Mouse (Mus musculus) T-helper 1 cell (primary cell): ENCODE measurements around the gene Eif2a.

ENCODE experiments used
- in situ Hi-C: fragments of 300-600 bp; cut with MboI, MseI; formaldehyde crosslinking; loops from one replicate; pipeline ENCODE4 v1.15.1; 2025; ENCODE audit warnings: high pct_unique_total_duplicates

Eif2a gene

GRCm38 (mm10) chr3:58525652-58526407 lies at the start of gene Eif2a, which contains the start of gene Serp1:
Gene Eif2a, plus strand, starts transcription at chr3:58525821.
Gene Serp1, minus strand, starts transcription at chr3:58525892.
- in situ Hi-C loops = loop anchor here (5.0 kb wide), 1 partner anchor 109 kb away; no protein-coding TSS in a partner anchor

DNA sequence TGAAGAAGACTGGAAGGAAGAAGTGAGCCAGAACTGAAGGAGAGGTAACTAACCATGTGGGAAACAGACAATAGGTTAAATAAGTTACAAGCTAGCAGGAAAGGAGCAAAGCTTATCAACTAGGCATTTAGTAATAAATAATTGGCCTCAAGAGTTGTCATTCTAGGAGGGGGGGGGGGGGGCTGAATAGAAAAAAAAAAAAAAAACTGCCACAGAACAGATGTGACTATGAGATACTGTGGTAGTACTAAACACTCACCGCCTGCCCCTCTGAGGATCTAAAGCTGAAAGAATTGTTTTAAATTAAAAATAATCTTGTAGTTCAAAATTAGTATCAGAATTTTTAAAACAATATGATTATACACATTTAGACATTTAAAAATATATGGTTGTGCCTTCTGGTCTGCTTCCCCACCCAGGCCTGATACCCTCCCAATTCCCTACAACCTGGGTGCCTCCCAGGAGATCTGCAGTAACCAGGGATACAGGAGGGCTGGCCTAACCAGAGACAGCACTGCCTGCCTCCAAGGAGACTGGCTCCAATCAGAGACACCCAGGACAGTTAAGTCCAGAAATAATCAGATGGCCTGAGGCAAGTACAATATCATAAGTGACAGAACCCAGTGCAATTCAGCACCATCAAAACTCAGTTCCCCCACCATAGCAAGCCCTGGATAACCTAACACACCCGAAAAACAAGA lies 46.7 kb upstream of the Eif2a start:
- in situ Hi-C loops = loop anchor here (25.0 kb wide), 1 partner anchor 617 kb away; no protein-coding TSS in a partner anchor

DNA sequence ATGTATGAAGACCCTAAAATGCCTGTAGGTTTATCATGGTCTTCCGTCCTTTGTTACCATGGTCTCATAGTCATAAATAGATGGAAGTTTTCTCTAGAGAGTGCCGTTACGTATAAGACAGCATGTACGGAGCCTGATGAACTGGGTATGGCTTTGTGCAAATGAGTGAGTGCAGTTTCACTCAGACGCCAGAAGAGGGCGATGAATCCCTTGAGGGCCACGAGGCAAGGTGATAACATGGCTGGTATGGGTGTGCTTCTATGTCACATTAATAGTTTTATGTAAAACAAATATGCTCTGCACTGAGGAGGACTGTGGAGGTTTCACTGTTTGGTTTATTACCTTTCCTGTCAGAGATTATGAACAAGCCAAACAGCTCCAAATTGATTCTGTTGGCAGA lies 39.7 kb upstream of the Eif2a start:
- in situ Hi-C loops = loop anchor here (25.0 kb wide), 1 partner anchor 624 kb away; no protein-coding TSS in a partner anchor

DNA sequence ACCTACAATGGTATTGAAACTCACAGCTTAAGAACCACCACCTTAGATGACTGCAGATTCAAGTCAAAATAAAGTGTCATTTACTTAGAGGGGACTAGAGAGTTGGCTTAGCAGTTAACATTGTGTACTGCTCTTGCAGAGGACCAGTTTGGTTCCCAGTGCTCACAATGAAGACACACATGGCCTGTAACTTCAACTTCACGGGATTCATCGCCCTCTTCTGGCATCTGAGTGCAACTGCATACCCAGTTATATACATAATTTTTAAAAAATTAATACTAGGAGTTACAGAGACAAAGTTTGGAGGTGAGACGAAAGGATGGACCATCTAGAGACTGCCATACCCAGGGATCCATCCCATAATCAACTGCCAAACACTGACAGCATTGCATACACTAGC lies 38.5 kb upstream of the Eif2a start:
- in situ Hi-C loops = loop anchor here (25.0 kb wide), 1 partner anchor 625 kb away; no protein-coding TSS in a partner anchor

DNA sequence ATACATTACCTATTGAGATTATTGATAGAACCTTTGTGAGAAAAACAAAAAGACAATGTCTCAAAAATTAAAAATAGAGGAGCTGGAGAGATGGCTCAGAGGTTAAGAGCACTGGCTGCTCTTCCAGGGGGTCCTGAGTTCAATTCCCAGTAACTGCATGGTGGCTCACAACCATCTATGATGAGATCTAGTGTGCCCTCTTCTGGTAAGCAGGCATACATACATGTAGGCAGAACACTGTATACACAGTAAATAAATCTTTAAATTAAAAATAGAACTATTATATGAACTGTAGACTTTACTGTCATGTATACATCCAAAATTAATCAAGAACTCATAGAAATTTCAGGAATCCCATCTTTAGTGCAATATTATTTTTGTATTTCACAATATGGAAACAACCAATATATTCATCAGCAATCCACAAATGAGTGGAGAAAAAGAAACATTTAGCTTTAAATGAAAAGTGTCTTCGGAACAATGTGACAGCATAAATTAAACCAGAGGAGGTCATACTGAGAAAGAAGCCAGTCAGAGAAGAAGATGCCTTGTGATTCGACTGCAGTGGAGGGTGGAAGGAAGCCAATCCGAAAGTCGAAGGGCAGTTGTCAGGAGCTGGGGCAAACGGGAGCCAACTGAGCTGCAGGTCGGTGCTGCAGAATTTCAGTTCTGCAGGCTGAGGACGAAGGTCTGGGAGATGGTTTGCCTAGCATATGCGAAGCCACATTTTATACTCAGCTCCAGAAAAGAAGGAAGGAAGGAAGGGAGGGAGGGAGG lies 37.4 kb upstream of the Eif2a start:
- in situ Hi-C loops = loop anchor here (25.0 kb wide), 1 partner anchor 626 kb away; no protein-coding TSS in a partner anchor

GRCm38 (mm10) chr3:58490787-58491186 lies 34.8 kb upstream of the Eif2a start:
- in situ Hi-C loops = loop anchor here (25.0 kb wide), 1 partner anchor 628 kb away; no protein-coding TSS in a partner anchor

DNA sequence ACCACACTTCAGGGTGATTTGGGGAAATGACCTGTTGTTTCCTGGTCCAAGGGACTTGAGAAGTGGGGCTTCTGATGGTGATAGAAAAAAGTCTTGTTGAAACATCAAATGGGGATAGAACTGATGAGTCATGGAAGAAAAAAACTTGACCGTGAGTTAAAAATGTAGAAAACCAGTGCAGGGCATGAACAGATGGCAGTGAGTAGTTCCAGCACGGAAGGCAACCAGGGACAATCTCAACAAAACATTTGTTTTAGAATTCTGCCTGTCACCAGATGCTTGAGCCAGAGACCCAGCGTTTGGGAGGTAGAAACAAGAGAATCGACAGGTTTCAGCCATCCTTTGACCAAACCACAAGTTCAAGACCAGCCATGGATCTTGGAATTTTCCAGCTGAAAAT lies 32.0 kb upstream of the Eif2a start:
- in situ Hi-C loops = loop anchor here (25.0 kb wide), 1 partner anchor 631 kb away; no protein-coding TSS in a partner anchor

GRCm38 (mm10) chr3:58501961-58502360 lies 23.7 kb upstream of the Eif2a start:
- in situ Hi-C loops = no loop called here

DNA sequence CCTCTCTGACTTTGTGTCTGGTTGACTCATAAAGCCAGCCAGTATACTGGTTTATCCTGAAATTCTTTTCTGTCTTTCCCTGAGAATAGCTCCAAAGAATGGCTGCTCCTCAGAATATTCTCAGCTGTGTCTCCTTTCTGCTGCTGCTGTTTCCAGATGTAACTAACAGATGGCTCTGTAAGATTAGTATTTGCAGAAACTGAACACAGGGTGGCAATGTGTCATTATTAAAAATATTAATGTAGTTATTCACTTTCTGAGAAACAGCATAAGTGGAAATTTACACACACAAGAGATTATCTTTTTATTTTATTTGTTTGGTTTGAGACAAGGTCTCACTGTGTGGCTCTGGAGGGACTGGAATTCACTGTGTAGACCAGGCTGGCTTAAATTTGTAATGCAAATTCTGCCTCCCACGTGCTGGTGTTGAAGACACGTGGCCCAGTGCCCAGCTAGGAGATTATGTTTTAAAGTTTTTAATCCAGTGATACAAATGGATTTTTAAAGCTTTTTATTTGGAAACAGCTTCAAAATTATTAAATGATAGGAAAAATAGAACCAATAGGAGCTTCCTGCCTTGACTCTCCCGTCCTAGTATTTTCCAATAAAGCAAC lies 21.8 kb upstream of the Eif2a start:
- in situ Hi-C loops = no loop called here

GRCm38 (mm10) chr3:58504676-58505075 lies 20.9 kb upstream of the Eif2a start:
- in situ Hi-C loops = no loop called here

DNA sequence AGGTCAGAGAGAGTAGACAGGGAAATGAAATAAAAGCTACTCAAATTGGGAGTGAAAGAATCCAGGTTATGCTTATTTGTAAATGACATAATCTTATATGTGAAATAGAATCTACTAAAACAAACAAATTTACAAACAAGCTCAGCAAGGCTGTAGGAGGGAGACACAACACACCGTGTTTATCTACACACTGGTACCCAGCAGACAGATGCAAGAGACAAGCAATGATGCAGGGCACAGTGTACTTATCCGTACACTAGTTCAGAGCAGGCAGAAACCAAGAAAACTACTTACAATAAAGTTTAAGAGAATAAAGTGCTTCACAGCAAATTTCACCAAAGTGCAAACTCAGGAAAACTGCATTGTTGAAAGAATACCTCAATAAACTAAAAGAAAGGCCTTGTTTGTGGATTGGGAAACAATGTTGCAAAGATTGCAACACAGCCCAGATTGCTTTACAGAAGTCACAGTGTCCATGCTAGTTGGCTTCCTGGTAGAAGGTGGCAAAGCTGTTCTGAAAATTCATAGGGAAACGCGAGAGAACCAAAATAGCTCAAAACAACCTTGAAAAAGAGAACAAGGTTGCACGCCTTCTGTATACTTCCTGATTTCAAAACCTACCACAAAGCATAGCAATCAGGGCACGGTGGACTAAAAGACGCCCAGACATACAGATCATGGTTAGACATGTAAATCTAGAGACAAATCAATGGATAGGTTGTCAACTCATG lies 17.4 kb upstream of the Eif2a start:
- in situ Hi-C loops = no loop called here

GRCm38 (mm10) chr3:58511581-58511980 lies 14.0 kb upstream of the Eif2a start:
- in situ Hi-C loops = no loop called here

DNA sequence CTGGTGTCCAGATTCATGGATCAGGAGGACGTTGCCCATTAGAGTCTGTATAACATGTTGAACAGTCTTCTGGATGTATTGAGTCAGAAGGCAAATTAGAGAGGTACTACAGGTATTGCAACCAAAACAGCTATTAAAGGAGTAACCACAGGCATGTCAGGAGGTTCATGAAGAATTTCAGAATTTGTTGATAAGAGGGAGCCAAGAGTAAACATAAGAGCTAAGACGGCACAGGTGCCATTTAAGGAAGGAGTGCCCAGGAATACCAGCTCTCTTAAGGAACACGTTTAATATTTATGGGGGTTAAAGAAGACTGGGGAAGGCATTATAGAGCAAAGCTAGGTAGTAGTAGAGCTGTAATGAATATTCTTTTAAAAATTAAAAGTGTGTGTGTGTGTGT lies 12.9 kb upstream of the Eif2a start:
- in situ Hi-C loops = no loop called here

- in situ Hi-C loops = no loop called here
Observed at GRCm38 (mm10) chr3:58513483-58513882, 12.1 kb upstream of the Eif2a start.

DNA sequence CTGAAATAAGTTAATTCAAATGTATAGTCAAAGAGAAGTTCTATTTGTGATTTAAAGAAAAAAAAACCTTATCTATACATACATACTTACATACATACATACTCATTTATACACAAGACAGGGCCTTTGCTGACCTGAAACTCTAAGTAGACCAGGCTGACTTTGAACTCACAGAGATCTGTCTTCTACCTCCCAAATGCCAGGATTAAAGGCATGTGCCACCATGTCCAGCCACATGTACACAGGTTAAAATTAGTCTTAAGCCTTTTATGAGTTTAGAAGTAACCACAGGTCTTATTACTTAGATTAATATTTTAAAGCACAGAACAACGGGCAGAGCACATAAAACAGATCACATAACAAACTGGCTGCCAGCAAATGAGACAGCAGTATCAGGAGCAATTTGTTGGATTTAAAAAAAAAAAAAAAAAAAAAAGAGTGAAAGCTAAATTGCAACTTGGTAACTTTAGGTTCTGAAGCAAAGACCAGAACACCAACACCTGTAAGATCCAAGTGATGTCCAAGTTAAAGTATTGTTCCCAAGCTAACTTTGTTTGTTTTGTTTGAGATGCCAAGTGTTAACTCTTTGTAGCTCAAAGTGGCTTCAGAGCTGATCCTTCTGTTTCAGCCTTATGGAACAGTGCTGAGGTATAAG lies 9.5 kb upstream of the Eif2a start:
- in situ Hi-C loops = loop anchor here (5.0 kb wide), 1 partner anchor 56 kb away; no protein-coding TSS in a partner anchor

- in situ Hi-C loops = loop anchor here (5.0 kb wide), 1 partner anchor 56 kb away; no protein-coding TSS in a partner anchor
Observed at GRCm38 (mm10) chr3:58516602-58516976, 9.0 kb upstream of the Eif2a start.

- in situ Hi-C loops = loop anchor here (5.0 kb wide), 1 partner anchor 55 kb away; no protein-coding TSS in a partner anchor
Observed at GRCm38 (mm10) chr3:58517258-58517657, 8.4 kb upstream of the Eif2a start.

DNA sequence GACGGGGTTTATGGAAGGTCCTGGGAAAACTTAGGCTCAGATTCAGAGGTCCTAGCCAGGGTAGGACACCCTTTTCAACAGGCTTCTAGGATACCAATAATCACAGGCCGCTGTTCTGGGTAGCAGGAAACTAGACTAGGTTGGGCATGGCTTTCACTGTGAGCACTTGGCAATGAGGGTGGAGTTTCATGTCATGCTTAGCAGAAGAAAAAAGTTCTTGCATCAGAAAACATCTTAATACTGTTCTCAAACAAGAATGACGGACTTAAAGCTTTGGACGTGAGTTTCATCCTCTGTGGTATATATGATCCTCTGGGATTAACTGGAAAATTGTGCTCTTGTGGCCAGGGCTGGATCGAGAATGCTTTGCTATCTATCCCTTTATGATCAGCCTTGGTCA lies 7.8 kb upstream of the Eif2a start:
- in situ Hi-C loops = loop anchor here (5.0 kb wide), 1 partner anchor 55 kb away; no protein-coding TSS in a partner anchor

DNA sequence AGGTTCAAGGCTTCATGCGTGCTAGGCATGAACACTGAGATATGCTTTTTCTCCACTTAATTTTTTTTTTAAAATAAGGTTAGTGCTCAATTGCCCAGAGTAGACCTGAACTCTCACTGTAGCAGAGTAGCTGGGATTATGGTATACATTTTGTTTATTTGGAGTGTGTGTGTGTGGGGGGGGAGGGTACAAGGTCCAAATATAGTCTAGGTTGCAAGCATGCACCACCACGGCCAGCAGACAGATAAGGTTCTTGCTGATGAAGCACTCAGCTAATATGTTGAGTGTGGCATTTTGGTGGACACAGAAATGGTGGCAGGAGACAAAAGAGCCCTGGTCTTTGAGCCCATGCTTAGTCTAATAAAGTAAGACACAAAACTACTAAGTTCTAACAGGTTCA lies 6.7 kb upstream of the Eif2a start:
- in situ Hi-C loops = loop anchor here (5.0 kb wide), 1 partner anchor 53 kb away; no protein-coding TSS in a partner anchor

- in situ Hi-C loops = loop anchor here (5.0 kb wide), 1 partner anchor 53 kb away; no protein-coding TSS in a partner anchor
Observed at GRCm38 (mm10) chr3:58519536-58519935, 6.1 kb upstream of the Eif2a start.
